Mouse (Mus musculus) stomach, postnatal 0 days (tissue): ENCODE data around the gene Mcfd2. TPM values are rescaled to one million over a fixed set of nuclear protein-coding genes. Genes with fewer than 3 reads are reported as not detected.

Source experiments
- ATAC-seq: fragments of 200-750 bp; cut with Nextera tagmentation; 2 replicates; pipeline ENCODE4 v1.8.0; 2017; ENCODE audit not compliant: low FRiP score, low TSS enrichment
- DNase-seq: peaks from one replicate; pipeline ENCODE4 v3.0.0-alpha.2; 2016; ENCODE audit warnings: low spot score
- H3K27ac ChIP-seq: fragments of 300-500 bp; sonication (generic); replicated peaks from 2 replicates; pipeline ENCODE4 v1.5.1; 2014; ENCODE audit warnings: mild to moderate bottlenecking, control low read depth
- H3K27me3 ChIP-seq: fragments of 300-500 bp; sonication (generic); 2 replicates; pipeline ENCODE4 v1.6.1; 2014; ENCODE audit warnings: low read length; ENCODE audit not compliant: control insufficient read depth, insufficient read depth
- H3K36me3 ChIP-seq: fragments of 300-500 bp; sonication (generic); 2 replicates; pipeline ENCODE4 v1.6.1; 2014; ENCODE audit warnings: low read length, mixed read lengths; ENCODE audit not compliant: control insufficient read depth, insufficient read depth
- H3K4me1 ChIP-seq: fragments of 300-500 bp; sonication (generic); replicated peaks from 2 replicates; pipeline ENCODE4 v1.6.1; 2014; ENCODE audit warnings: antibody characterized with exemption; ENCODE audit not compliant: control insufficient read depth, insufficient read depth
- H3K4me2 ChIP-seq: fragments of 300-500 bp; sonication (generic); replicated peaks from 2 replicates; pipeline ENCODE4 v1.6.1; 2014; ENCODE audit warnings: low read depth, mild to moderate bottlenecking, control low read depth, moderate library complexity
- H3K4me3 ChIP-seq: fragments of 300-500 bp; sonication (generic); 2 replicates; pipeline ENCODE4 v1.5.1; 2014; ENCODE audit warnings: low read depth, low read length, control low read depth
- H3K9ac ChIP-seq: fragments of 300-500 bp; sonication (generic); 2 replicates; pipeline ENCODE4 v1.6.1; 2014; ENCODE audit warnings: mild to moderate bottlenecking, low read length, control low read depth, mixed read lengths
- H3K9me3 ChIP-seq: fragments of 300-500 bp; sonication (generic); 2 replicates; pipeline ENCODE4 v1.6.1; 2016; ENCODE audit warnings: low read length; ENCODE audit not compliant: control insufficient read depth
- CTCF ChIP-seq: IDR thresholded peaks from 2 replicates; pipeline ENCODE4 v1.5.1; 2016; ENCODE audit warnings: antibody characterized with exemption, low read depth, mild to moderate bottlenecking, moderate library complexity
- EP300 ChIP-seq: optimal IDR thresholded peaks from 2 replicates; pipeline ENCODE3; 2016; ENCODE audit warnings: antibody characterized with exemption
- WGBS: fragments of 180-500 bp; shearing (Covaris S2); extraction: QIAGEN DNeasy Blood & Tissue Kit; methylation state at CpG from one replicate; pipeline ENCODE4 v1.1.7; 2014; 5-methylcytosine and 5-hydroxymethylcytosine counted together
- polyA plus RNA-seq: library from polyadenylated mRNA; unstranded; fragments of >200 nt; fragmentation: Nextera tagmentation; extraction: Ambion mirVana; gene quantifications from 2 replicates; pipeline ENCODE4 v1.2.1, GENCODE M21; 2015

Mcfd2 gene
- polyA plus RNA-seq, 1 experiment from 2014 or later: 80.4 TPM

DNA sequence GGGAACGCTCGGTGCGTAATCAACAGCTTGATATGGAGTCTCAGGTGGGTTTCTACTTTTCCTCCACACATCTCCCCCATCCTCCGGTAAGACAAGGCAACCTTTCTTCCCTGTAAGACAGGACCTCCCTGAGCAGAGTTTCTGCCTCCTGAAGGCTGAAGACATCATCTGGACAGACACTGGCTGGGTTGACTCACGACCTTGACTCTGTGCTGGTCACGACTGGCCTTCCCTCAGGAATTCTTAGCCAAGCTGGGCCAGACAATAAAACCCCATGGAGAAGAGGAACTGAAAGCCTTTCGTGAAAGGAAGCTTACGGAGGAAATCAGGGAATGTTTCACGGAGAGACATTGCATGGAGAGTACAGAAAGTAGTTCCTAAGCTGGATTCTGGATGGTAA lies 46.3 kb downstream of the Mcfd2 start:
- Histone ChIP-seq H3K9me3 (no peaks in the 10 kb centered on the region), H3K36me3 (no peaks in the 10 kb centered on the region), H3K9ac (no peak overlapping the region), H3K27me3 (no peaks in the 10 kb centered on the region), H3K4me3 (no peak overlapping the region), H3K4me1 (no peaks in the 10 kb centered on the region), H3K4me2 (no peak overlapping the region), H3K27ac (no peak overlapping the region)
- TF ChIP-seq CTCF (no peak), EP300 (no peak)
- DNase-seq (no peak), ATAC-seq (no peak)
- WGBS: 86% methylated on average over 9 of the region's 9 CpGs

DNA sequence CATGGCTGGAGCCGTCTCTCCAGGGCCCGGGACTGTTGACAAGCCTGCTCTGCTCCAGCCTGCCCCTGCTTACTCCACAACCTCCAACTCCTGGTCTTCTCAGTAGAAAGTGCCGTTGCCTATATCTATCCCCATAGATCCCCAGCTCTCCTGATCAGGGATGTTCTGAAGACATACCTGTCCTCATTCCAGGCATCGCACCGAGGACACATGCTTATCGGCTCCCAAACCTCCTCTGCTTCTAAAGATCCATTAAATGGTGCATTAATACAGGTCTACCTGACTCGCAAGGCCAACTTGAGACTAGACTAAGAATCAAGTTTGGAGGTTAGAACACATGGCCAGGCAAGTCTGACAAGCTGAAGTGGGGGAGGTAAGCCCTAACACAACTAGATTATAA lies 51.2 kb downstream of the Mcfd2 start:
- Histone ChIP-seq H3K27ac (no peak overlapping the region), H3K9me3 (no peaks in the 10 kb centered on the region), H3K27me3 (no peaks in the 10 kb centered on the region), H3K4me1 (no peaks in the 10 kb centered on the region), H3K4me3 (no peak overlapping the region), H3K4me2 (no peak overlapping the region), H3K36me3 (no peaks in the 10 kb centered on the region), H3K9ac (no peak overlapping the region)
- DNase-seq (no peak), ATAC-seq (no peak)
- TF ChIP-seq CTCF: no peak
- no peak for TF ChIP-seq EP300
- WGBS: 91% methylated on average over 7 of the region's 7 CpGs

GRCm38 (mm10) chr17:87210525-87210924 lies 55.2 kb downstream of the Mcfd2 start:
- 74% methylated on average over 2 of the region's 2 CpGs for WGBS
- ATAC-seq: no peak

GRCm38 (mm10) chr17:87206885-87207284 lies 58.9 kb downstream of the Mcfd2 start:
- H3K27me3 ChIP-seq: no peaks in the 10 kb centered on the region
- H3K4me2 ChIP-seq: no peak overlapping the region
- no peak overlapping the region for H3K4me3 ChIP-seq
- TF ChIP-seq CTCF (no peak), EP300 (no peak)
- H3K9me3 ChIP-seq: no peaks in the 10 kb centered on the region
- ATAC-seq: no peak
- 0 out of 2 replicates have a peak, but pooled peaks cover 2% of the 10 kb centered on the region for H3K4me1 ChIP-seq
- no peak for DNase-seq
- H3K9ac ChIP-seq: no peak overlapping the region
- 44% methylated on average over 2 of the region's 2 CpGs for WGBS
- no peaks in the 10 kb centered on the region for H3K36me3 ChIP-seq
- no peak overlapping the region for H3K27ac ChIP-seq

More at GRCm38 (mm10) chr17:87210525-87210924, 55.2 kb downstream of the Mcfd2 start:
- Histone ChIP-seq H3K4me3 (no peak overlapping the region), H3K9ac (no peak overlapping the region), H3K27me3 (no peaks in the 10 kb centered on the region), H3K36me3 (no peaks in the 10 kb centered on the region), H3K4me1 (no peaks in the 10 kb centered on the region), H3K27ac (no peak overlapping the region), H3K4me2 (no peak overlapping the region), H3K9me3 (no peaks in the 10 kb centered on the region)
- TF ChIP-seq CTCF: no peak
- no peak for TF ChIP-seq EP300
- DNase-seq: no peak

Other genes starting within 250 kb of the Mcfd2 start
- 49.4 and 50.2 TPM in 2 replicates for gene Pigf, start 240.5 kb downstream of the Mcfd2 start, polyA plus RNA-seq
- gene Cript, start 240.4 kb downstream of the Mcfd2 start, polyA plus RNA-seq: 138 and 140 TPM in 2 replicates
- 4.8 and 4.9 TPM in 2 replicates for gene Socs5, start 158.3 kb downstream of the Mcfd2 start, polyA plus RNA-seq
- 19.9 and 21.2 TPM in 2 replicates for gene Ttc7, start 17.0 kb upstream of the Mcfd2 start, polyA plus RNA-seq
- not detected in 2 replicates for gene Stpg4, start 161.8 kb upstream of the Mcfd2 start, polyA plus RNA-seq
- gene Calm2, start 181.0 kb upstream of the Mcfd2 start, polyA plus RNA-seq: 781 and 848 TPM in 2 replicates